Mouse (Mus musculus): ENCODE measurements around the gene Ahdc1. TPM values are rescaled to one million over a fixed set of nuclear protein-coding genes. Genes with fewer than 3 reads are reported as not detected.

Gene Ahdc1
- polyA plus RNA-seq, 1 experiment from 2014 or later = 13.9 TPM

GRCm38 (mm10) chr4:133085783-133086342 is 74.8 kb downstream of the Ahdc1 start:
- Histone ChIP-seq H3K4me3 (replicated peaks) (peak overlapping the region; percentile 41), H3K27ac (replicated peaks) (peak overlapping the region; percentile 87), H3K27me3 (no peaks in the 10 kb centered on the region), H3K4me2 (replicated peaks) (peak overlapping the region; percentile 94), H3K9me3 (replicated peaks) (no peaks in the 10 kb centered on the region), H3K36me3 (0 out of 2 replicates have a peak, but pooled peaks cover 1% of the 10 kb centered on the region), H3K9ac (peak overlapping the region; percentile 21; the same call in 1 of the 2 replicates), H3K4me1 (peaks cover 68% of the 10 kb centered on the region)
- WGBS = 10% methylated on average over 12 of the region's 12 CpGs
- no peak for ATAC-seq (ENCODE audit: insufficient number of reproducible peaks, low FRiP score, low TSS enrichment, low read depth)

- WGBS = 51% methylated on average over 6 of the region's 6 CpGs
- Histone ChIP-seq H3K9ac (no peak overlapping the region), H3K4me2 (replicated peaks) (no peak overlapping the region), H3K4me3 (replicated peaks) (no peak overlapping the region), H3K27ac (replicated peaks) (peak overlapping the region; percentile 87), H3K4me1 (peaks cover 82% of the 10 kb centered on the region), H3K9me3 (replicated peaks) (no peaks in the 10 kb centered on the region), H3K36me3 (no peaks in the 10 kb centered on the region), H3K27me3 (no peaks in the 10 kb centered on the region)
- no peak for ATAC-seq (ENCODE audit: insufficient number of reproducible peaks, low FRiP score, low TSS enrichment, low read depth)
These were observed 76.2 kb downstream of the Ahdc1 start for GRCm38 (mm10) chr4:133087177-133087714.

GRCm38 (mm10) chr4:133087835-133088234 is 76.8 kb downstream of the Ahdc1 start:
- peak overlapping the region; percentile 87 for H3K27ac ChIP-seq (replicated peaks)
- no peak overlapping the region for H3K9ac ChIP-seq
- H3K4me3 ChIP-seq (replicated peaks) = no peak overlapping the region
- H3K27me3 ChIP-seq = no peaks in the 10 kb centered on the region
- H3K9me3 ChIP-seq (replicated peaks) = no peaks in the 10 kb centered on the region
- H3K36me3 ChIP-seq = no peaks in the 10 kb centered on the region
- no peak overlapping the region; the same call in 1 of the 2 replicates for H3K4me2 ChIP-seq (replicated peaks)
- 19% methylated on average over 8 of the region's 8 CpGs for WGBS
- peaks cover 87% of the 10 kb centered on the region for H3K4me1 ChIP-seq
- no peak for ATAC-seq (ENCODE audit: insufficient number of reproducible peaks, low FRiP score, low TSS enrichment, low read depth)

- no peak for ATAC-seq (ENCODE audit: insufficient number of reproducible peaks, low FRiP score, low TSS enrichment, low read depth)
- 46% methylated on average over 9 of the region's 9 CpGs for WGBS
- no peak overlapping the region for H3K4me2 ChIP-seq (replicated peaks)
- no peaks in the 10 kb centered on the region for H3K36me3 ChIP-seq
- no peaks in the 10 kb centered on the region for H3K27me3 ChIP-seq
- no peak overlapping the region for H3K4me3 ChIP-seq (replicated peaks)
- peak overlapping the region; percentile 95 for H3K27ac ChIP-seq (replicated peaks)
- H3K9ac ChIP-seq = no peak overlapping the region
- peaks cover 92% of the 10 kb centered on the region for H3K4me1 ChIP-seq
- no peaks in the 10 kb centered on the region for H3K9me3 ChIP-seq (replicated peaks)
These were observed 78.3 kb downstream of the Ahdc1 start for GRCm38 (mm10) chr4:133089319-133089718.

- no peak overlapping the region for H3K4me2 ChIP-seq (replicated peaks)
- 64% methylated on average over 4 of the region's 4 CpGs for WGBS
- H3K27me3 ChIP-seq = no peaks in the 10 kb centered on the region
- peaks cover 92% of the 10 kb centered on the region for H3K4me1 ChIP-seq
- no peaks in the 10 kb centered on the region for H3K36me3 ChIP-seq
- no peak for ATAC-seq (ENCODE audit: insufficient number of reproducible peaks, low FRiP score, low TSS enrichment, low read depth)
- no peaks in the 10 kb centered on the region for H3K9me3 ChIP-seq (replicated peaks)
- H3K9ac ChIP-seq = no peak overlapping the region
- no peak overlapping the region for H3K4me3 ChIP-seq (replicated peaks)
- peak overlapping the region; percentile 95 for H3K27ac ChIP-seq (replicated peaks)
These were observed 78.7 kb downstream of the Ahdc1 start for GRCm38 (mm10) chr4:133089802-133090201.

GRCm38 (mm10) chr4:133090276-133090719 is 79.2 kb downstream of the Ahdc1 start:
- peak overlapping the region; percentile 37 for H3K4me2 ChIP-seq (replicated peaks)
- no peaks in the 10 kb centered on the region for H3K9me3 ChIP-seq (replicated peaks)
- peaks cover 92% of the 10 kb centered on the region for H3K4me1 ChIP-seq
- no peak overlapping the region for H3K9ac ChIP-seq
- no peak; the same call in 1 of the 2 replicates for ATAC-seq (ENCODE audit: insufficient number of reproducible peaks, low FRiP score, low TSS enrichment, low read depth)
- WGBS = 17% methylated on average over 8 of the region's 8 CpGs
- H3K27me3 ChIP-seq = no peaks in the 10 kb centered on the region
- H3K36me3 ChIP-seq = no peaks in the 10 kb centered on the region
- peak overlapping the region; percentile 95 for H3K27ac ChIP-seq (replicated peaks)
- H3K4me3 ChIP-seq (replicated peaks) = no peak overlapping the region

- H3K4me3 ChIP-seq (replicated peaks) = no peak overlapping the region
- no peaks in the 10 kb centered on the region for H3K36me3 ChIP-seq
- 5% methylated on average over 18 of the region's 18 CpGs for WGBS
- H3K4me2 ChIP-seq (replicated peaks) = peak overlapping the region; percentile 37
- H3K9me3 ChIP-seq (replicated peaks) = no peaks in the 10 kb centered on the region
- ATAC-seq (ENCODE audit: insufficient number of reproducible peaks, low FRiP score, low TSS enrichment, low read depth) = peak; percentile 70
- H3K9ac ChIP-seq = no peak overlapping the region
- H3K27ac ChIP-seq (replicated peaks) = peak overlapping the region; percentile 95
- H3K27me3 ChIP-seq = no peaks in the 10 kb centered on the region
- peaks cover 90% of the 10 kb centered on the region for H3K4me1 ChIP-seq
These were observed 79.8 kb downstream of the Ahdc1 start for GRCm38 (mm10) chr4:133090720-133091458.

- Histone ChIP-seq H3K9ac (no peak overlapping the region), H3K4me2 (replicated peaks) (peak overlapping the region; percentile 37; the same call in 1 of the 2 replicates), H3K4me1 (peaks cover 85% of the 10 kb centered on the region), H3K4me3 (replicated peaks) (no peak overlapping the region), H3K27ac (replicated peaks) (peak overlapping the region; percentile 95), H3K27me3 (no peaks in the 10 kb centered on the region), H3K36me3 (no peaks in the 10 kb centered on the region), H3K9me3 (replicated peaks) (no peaks in the 10 kb centered on the region)
- ATAC-seq (ENCODE audit: insufficient number of reproducible peaks, low FRiP score, low TSS enrichment, low read depth) = no peak
- WGBS = 48% methylated on average over 4 of the region's 4 CpGs
These were observed 80.4 kb downstream of the Ahdc1 start for GRCm38 (mm10) chr4:133091459-133091785.

- Histone ChIP-seq H3K4me1 (peaks cover 75% of the 10 kb centered on the region), H3K9me3 (replicated peaks) (no peaks in the 10 kb centered on the region), H3K9ac (peak overlapping the region; percentile 16; the same call in 1 of the 2 replicates), H3K36me3 (no peaks in the 10 kb centered on the region), H3K4me2 (replicated peaks) (peak overlapping the region; percentile 46), H3K27me3 (no peaks in the 10 kb centered on the region), H3K4me3 (replicated peaks) (peak overlapping the region; percentile 10; the same call in 1 of the 2 replicates), H3K27ac (replicated peaks) (peak overlapping the region; percentile 95)
- ATAC-seq (ENCODE audit: insufficient number of reproducible peaks, low FRiP score, low TSS enrichment, low read depth) = peak; percentile 65
- WGBS = 5% methylated on average over 18 of the region's 18 CpGs
These were observed 81.4 kb downstream of the Ahdc1 start for GRCm38 (mm10) chr4:133092453-133092901.

GRCm38 (mm10) chr4:133093056-133093455 is 82.0 kb downstream of the Ahdc1 start:
- Histone ChIP-seq H3K9ac (no peak overlapping the region), H3K4me3 (replicated peaks) (no peak overlapping the region), H3K27ac (replicated peaks) (peak overlapping the region; percentile 95), H3K4me1 (peaks cover 69% of the 10 kb centered on the region), H3K4me2 (replicated peaks) (no peak overlapping the region), H3K36me3 (no peaks in the 10 kb centered on the region), H3K9me3 (replicated peaks) (no peaks in the 10 kb centered on the region), H3K27me3 (no peaks in the 10 kb centered on the region)
- WGBS = 62% methylated on average over 6 of the region's 6 CpGs
- no peak for ATAC-seq (ENCODE audit: insufficient number of reproducible peaks, low FRiP score, low TSS enrichment, low read depth)

GRCm38 (mm10) chr4:133093481-133094033 is 82.5 kb downstream of the Ahdc1 start:
- 14% methylated on average over 6 of the region's 6 CpGs for WGBS
- no peak overlapping the region for H3K4me3 ChIP-seq (replicated peaks)
- no peak overlapping the region for H3K9ac ChIP-seq
- H3K4me1 ChIP-seq = peaks cover 67% of the 10 kb centered on the region
- peak overlapping the region; percentile 95 for H3K27ac ChIP-seq (replicated peaks)
- ATAC-seq (ENCODE audit: insufficient number of reproducible peaks, low FRiP score, low TSS enrichment, low read depth) = no peak
- no peaks in the 10 kb centered on the region for H3K27me3 ChIP-seq
- no peaks in the 10 kb centered on the region for H3K36me3 ChIP-seq
- no peaks in the 10 kb centered on the region for H3K9me3 ChIP-seq (replicated peaks)
- H3K4me2 ChIP-seq (replicated peaks) = 0 out of 2 replicates have a peak overlapping the region, but pooled peaks have one; percentile 4
